Mouse (Mus musculus): ENCODE measurements around the gene Nxnl1. TPM values are rescaled to one million over a fixed set of nuclear protein-coding genes. Genes with fewer than 3 reads are reported as not detected.

The Nxnl1 gene
- total RNA-seq, 2 experiments from 2014 or later, result 0.26 TPM; not detected in 1

GRCm38 (mm10) chr8:71558071-71558957, 8.1 kb downstream of the Nxnl1 start, which contains the start of gene Tmem221:
Tmem221 (minus strand) TSS chr8:71558871.
- DNase-seq (ENCODE audit: low spot score in 2 of 2), result no peak

DNA sequence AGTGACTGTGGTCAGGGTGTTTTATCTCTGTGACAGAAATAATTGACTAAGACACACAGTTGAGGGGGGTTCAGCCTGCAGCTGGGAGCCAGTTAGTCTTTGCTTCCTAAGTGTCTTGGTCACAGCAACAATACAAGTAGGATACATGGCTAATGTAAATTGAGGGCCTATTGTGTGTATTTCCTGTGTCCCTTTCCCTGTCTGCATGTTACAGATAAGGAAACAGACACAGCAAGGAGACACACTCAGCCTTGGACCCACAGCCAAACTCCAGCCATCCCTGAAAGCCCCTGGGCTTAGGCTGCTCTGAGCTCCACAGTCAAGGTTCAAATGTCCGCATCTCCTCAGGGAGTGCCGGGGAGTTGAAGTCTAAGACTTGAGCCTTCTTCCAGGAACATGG, 11.8 kb downstream of the Nxnl1 start:
- no peak for DNase-seq (ENCODE audit: low spot score in 2 of 2)

GRCm38 (mm10) chr8:71554001-71554400, 12.4 kb downstream of the Nxnl1 start:
- no peak for DNase-seq (ENCODE audit: low spot score in 2 of 2)

GRCm38 (mm10) chr8:71552770-71553169, 13.6 kb downstream of the Nxnl1 start:
- no peak for DNase-seq (ENCODE audit: low spot score in 2 of 2)

DNA sequence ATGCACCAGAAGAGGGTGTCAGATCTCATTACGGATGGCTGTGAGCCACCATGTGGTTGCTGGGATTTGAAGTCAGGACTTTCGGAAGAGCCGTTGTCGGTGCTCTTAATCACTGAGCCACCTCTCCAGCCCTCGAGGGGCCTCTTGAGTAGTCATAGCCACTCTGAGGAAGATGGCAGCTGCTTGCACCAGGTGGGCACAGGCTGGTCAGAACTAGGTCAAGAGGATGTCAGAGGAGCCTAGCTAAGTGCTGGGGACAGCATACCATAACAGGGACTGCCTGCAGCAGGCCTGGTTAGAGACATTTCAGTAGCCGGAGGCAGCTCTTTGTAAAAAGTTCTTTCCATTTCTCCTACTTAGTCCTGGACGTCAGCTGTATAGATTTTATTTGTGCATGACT, 15.6 kb downstream of the Nxnl1 start:
- DNase-seq (ENCODE audit: low spot score in 2 of 2), result no peak

GRCm38 (mm10) chr8:71547590-71547989, 18.8 kb downstream of the Nxnl1 start:
- DNase-seq (ENCODE audit: low spot score in 2 of 2), result no peak

DNA sequence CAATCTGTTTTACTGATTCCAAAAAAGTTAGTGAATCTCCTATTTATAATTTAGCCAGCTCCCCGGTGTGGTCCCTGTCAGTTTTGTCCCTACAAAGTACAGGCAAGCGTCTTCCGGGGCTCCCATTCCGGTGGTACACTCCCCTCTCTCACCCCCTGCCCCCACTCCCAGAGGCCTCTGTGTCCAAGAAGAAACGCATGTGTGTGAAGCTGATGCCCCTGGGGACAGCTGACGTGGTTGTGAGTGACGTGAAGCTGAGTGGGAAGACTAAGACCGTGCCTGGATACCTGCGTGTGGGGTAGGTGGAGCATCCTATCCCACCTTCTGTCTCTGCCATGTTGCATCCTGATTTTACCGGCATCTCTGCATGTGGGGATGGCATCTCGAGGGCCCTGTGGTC, 21.3 kb downstream of the Nxnl1 start:
- DNase-seq (ENCODE audit: low spot score in 2 of 2), result no peak

DNA sequence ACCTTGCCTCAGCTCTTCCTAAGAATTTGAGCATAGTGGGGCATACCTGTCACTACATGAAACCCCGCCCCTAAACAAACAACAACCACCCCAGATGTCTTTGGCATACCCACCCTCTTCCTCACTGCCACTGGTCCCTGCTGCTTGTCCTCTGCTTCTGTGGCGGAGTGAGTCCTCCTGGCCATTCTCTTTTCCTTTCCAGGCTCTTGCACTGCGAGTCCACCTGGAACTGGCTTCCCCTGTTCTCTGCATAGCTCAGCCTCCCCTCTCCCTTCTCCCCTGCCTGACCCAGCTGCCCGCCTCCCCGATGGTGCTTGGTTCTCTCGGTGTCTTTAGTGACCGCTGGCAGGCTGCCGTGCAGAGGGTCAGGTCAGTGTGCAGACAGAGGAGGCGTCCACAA, 22.6 kb downstream of the Nxnl1 start:
- DNase-seq (ENCODE audit: low spot score in 2 of 2), result no peak

GRCm38 (mm10) chr8:71542632-71543343, 23.6 kb downstream of the Nxnl1 start, which contains the start of gene Mvb12a:
Mvb12a (plus strand) TSS chr8:71542922.
- DNase-seq (ENCODE audit: low spot score in 2 of 2), result peak; percentile 96 to 97

GRCm38 (mm10) chr8:71537028-71537867, 29.2 kb downstream of the Nxnl1 start, which contains the start of gene Bst2:
Bst2 (minus strand) TSS chr8:71537456.
- DNase-seq (ENCODE audit: low spot score in 2 of 2), result peak; percentile 25 to 26

GRCm38 (mm10) chr8:71535663-71536062, 30.7 kb downstream of the Nxnl1 start:
- peak in 1 of 2 experiments; percentile 25 for DNase-seq (ENCODE audit: low spot score in 2 of 2)

- no peak for DNase-seq (ENCODE audit: low spot score in 2 of 2)
Measured at GRCm38 (mm10) chr8:71534263-71534810, 32.1 kb downstream of the Nxnl1 start.

DNA sequence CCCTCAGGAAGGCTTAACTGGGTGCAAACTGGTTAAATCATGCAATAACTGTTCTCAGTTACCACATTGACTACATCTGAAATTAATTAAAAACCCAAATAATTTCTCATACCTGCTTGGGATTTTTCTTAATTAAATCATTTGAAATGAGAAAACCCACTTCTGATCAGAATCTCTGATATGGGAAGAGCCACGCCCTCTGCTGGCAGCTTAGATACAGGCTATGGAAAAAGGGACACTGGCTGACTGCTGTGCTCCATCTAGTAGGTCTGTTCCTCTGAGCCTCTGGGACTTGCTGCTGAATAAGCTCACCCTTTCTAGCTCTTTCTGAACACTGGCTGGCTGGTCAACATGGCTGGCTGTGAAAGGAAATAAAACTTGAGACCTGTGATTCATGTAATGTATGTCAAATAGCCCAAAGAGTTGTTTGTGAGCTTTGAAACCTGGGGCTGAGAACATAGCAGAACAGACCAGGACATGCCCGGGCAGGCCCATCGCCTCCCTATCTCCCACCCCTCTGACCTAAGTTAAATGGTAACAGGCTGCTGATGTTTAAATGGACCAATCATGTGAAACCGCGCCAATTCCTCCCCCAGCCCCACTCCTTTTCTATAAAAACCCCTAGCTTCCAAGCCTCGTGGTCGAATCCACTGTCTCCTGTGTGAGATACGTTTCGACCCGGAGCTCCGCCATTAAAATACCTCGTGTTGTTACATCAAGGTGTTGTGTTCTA, 35.5 kb downstream of the Nxnl1 start:
- peak; percentile 30 to 36 for DNase-seq (ENCODE audit: low spot score in 2 of 2)

GRCm38 (mm10) chr8:71528362-71529073, 37.9 kb downstream of the Nxnl1 start:
- no peak for DNase-seq (ENCODE audit: low spot score in 2 of 2)

- no peak for DNase-seq (ENCODE audit: low spot score in 2 of 2)
Measured at GRCm38 (mm10) chr8:71527162-71527870, 39.1 kb downstream of the Nxnl1 start.

DNA sequence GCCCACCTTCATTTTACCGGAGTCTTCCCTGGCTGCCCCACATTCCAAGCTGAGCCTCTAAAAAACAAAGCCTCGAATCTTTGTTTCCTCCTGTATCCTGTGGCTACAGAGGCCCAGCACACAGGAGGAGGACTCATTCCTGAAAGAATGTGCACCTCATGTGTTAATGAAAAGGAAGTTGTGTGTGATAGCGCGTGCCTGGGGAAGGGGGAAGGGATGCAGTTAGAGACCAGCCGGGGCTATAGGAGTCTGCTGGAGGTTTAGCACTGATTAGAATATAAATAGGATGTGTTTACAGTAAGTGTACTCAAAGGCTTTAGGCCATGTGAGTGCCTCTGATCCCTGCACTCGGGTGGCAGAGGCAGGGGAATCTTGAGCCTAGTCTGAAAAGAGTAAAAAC, 40.1 kb downstream of the Nxnl1 start:
- no peak for DNase-seq (ENCODE audit: low spot score in 2 of 2)

GRCm38 (mm10) chr8:71525226-71526050, 41.0 kb downstream of the Nxnl1 start, which contains the start of gene Ccdc194:
Ccdc194 (minus strand) TSS chr8:71525711.
- DNase-seq (ENCODE audit: low spot score in 2 of 2), result no peak

DNA sequence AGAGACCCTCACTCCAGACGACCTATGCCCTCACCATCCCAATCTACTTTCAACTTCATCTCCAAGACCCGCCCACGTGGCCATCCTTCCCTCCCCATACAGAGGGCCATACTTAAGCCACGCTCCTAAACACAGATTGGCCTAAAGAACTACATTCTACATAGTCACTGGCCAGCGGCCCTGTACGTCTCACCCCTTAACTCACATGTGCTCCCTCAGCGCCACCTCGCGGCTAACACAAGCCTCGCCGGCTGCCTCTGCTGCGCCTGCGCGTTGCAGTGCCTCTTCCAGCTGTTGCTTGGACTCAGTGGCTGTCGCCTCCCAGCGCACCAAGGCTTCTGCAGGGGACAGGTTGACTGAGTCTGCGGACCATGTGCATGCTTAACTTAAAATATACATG, 44.8 kb downstream of the Nxnl1 start:
- peak; percentile 92 to 96 for DNase-seq (ENCODE audit: low spot score in 2 of 2)
